Mouse (Mus musculus) left cerebral cortex, postnatal 25 days (tissue): ENCODE measurements around the gene Prokr1. TPM values are rescaled to one million over a fixed set of nuclear protein-coding genes. Genes with fewer than 3 reads are reported as not detected.

Experiments
- DNase-seq, 2 experiments: peaks; one replicate each; pipeline ENCODE4 v3.0.0; 2022; ENCODE audit warnings: low spot score in 2 of 2, mixed read lengths in 1 of 2
- intact Hi-C: fragments of 180-260 bp; cut with DNase I; formaldehyde crosslinking; loops from one replicate; pipeline ENCODE4 v1.15.1; 2025
- total RNA-seq, 2 experiments: library from RNA; stranded (reverse); gene quantifications; 2 replicates each; pipeline ENCODE4 v1.2.3; 2021

Prokr1 gene
- total RNA-seq, 2 experiments from 2014 or later = 0.16 to 0.23 TPM

DNA sequence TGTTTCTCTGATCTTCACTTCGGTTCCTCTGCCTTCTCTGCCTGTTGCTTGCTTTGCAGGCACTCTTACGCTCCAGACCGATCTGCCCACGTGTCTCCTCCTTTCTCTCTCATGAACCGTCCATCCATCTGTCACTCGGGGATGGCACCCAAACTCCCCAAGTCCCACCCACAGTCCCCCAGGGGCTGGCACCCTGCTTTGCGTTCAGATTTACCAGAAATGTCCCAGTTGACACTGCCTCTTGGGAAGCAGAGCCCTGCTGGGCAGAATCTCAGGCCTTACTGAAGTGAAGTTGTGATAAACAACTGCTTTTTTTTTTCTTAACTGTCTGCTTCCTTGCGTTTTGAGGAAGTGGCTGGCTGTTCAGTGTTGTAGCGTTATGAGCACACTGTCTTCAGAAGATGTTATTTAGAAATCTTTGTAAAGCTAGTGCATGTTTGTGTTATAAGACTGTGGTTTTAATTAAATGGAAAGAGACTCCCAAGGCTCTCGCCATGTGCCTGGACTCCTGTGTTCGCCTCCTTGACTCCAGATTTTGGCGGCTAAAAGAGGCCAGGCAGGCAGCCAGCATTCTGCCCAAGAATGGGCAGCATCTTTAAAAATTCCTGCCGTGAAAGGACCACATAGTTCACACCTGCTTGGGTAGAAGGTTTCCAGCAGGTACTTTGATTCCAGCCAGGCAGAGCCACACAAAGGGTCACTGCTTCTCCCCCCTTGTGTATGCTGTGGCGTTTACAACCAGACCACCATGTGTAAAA, 57.4 kb downstream of the Prokr1 start, which contains the start of gene Arhgap25:
Gene Arhgap25 (minus strand): TSS at position 307 of the 758 bp plus-strand sequence.
- peak; percentile 41 to 75 for DNase-seq
- intact Hi-C loops = no loop called here

DNA sequence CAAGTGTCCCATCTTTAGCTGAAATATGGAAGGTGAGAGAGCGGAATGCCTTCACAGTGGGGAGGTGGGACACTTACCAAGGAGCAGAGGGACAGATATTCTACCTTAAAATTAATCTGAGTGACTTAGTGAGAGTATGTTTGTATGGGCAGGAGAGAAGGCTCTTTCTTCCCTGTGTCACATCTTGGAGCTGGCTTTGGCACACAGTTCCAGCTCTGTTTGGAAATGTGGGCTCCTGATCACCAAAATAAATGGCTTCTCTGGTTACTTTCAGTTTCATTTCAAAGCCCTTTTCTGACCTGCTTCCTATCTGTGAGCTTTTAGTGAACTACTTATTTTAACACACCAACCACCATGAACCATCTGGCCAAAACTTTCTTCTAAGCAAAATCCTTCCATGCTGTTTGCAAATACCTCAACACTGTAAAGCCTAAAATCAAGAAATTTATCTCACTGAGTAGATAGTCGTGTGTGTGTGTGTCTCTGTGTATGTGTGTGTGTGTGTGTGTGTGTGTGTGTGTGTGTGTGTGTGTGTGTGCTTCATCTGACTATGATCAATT, 59.0 kb downstream of the Prokr1 start:
- DNase-seq = no peak
- intact Hi-C loops = no loop called here

DNA sequence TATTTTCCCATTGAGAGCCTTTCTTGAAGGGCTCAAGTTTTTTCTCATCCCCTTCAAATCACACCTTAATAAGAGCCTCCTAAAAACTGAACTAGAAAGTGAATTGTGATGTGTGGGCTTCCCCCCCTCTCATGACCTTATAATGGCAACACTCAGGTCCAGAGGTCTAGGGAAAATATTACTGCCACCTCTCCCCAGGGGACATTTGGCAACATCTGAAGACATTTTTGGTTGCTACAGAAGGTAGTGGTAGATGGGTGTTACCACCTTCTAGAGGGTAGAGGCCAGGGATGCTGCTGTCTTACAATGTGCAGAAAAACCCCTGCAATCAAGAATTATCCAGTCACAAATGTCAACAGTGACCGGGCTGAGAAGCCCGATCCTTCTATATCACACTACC, 60.2 kb downstream of the Prokr1 start:
- no peak for DNase-seq
- intact Hi-C loops = no loop called here

Other genes with a start within 250 kb of the Prokr1 start
- under 1 TPM in 1 of 2 experiments, not detected in 1; 0.30 TPM for gene Gkn1, start 239.8 kb downstream of the Prokr1 start, total RNA-seq
- gene Gkn2, start 217.4 kb downstream of the Prokr1 start, total RNA-seq = not detected
- 1 to 10 TPM; 3.2 to 3.9 TPM for gene Gkn3, start 201.8 kb downstream of the Prokr1 start, total RNA-seq
- not detected for gene Bmp10, start 161.7 kb downstream of the Prokr1 start, total RNA-seq
- 10 to 100 TPM in 1 of 2 experiments, 1 to 10 TPM in 1; 7.3 to 10.7 TPM for gene Arhgap25, start 57.5 kb downstream of the Prokr1 start, total RNA-seq
- 1 to 10 TPM; 7.9 to 8.1 TPM for gene Aplf, start 81.5 kb upstream of the Prokr1 start, total RNA-seq
- gene Efcc1, start 140.1 kb upstream of the Prokr1 start, total RNA-seq = 1 to 10 TPM; 3.4 to 4.5 TPM
- gene Gp9, start 187.3 kb upstream of the Prokr1 start, total RNA-seq = 1 to 10 TPM in 1 of 2 experiments, under 1 TPM in 1; 0.92 to 1.1 TPM
- 10 to 100 TPM; 18.6 to 19.8 TPM for gene Rab43, start 221.4 kb upstream of the Prokr1 start, total RNA-seq
- 1 to 10 TPM; 1.4 to 1.9 TPM for gene Gm45140, start 245.1 kb upstream of the Prokr1 start, total RNA-seq
- 10 to 100 TPM; 27.6 to 31.2 TPM for gene Isy1, start 248.1 kb upstream of the Prokr1 start, total RNA-seq